Mouse (Mus musculus): ENCODE data around the gene Tnfrsf25.

GRCm38 (mm10) chr4:152070494-152071396 is 45.0 kb upstream of the Tnfrsf25 start:
- no peak for TF ChIP-seq CTCF (IDR thresholded peaks at IDR 0.05; ENCODE audit: extremely low read depth, insufficient read length, insufficient replicate concordance, low read depth, low read length)
- no peak for TF ChIP-seq POLR2A (IDR thresholded peaks at IDR 0.05; ENCODE audit: low read depth, low read length)
